Mouse (Mus musculus) cerebellum, adult 18-20 months (tissue): ENCODE measurements around the gene Rreb1.
"Not testable (repeated sequence)": the region's sequence is repeated elsewhere in the genome, so short reads cannot be mapped to it uniquely, and the experiment has no call there.

Source experiments
- DNase-seq, 2 experiments: peaks; one replicate each; pipeline ENCODE4 v3.0.0; 2021

Gene Rreb1

GRCm38 (mm10) chr13:37828928-37829327 is 50.7 kb downstream of the Rreb1 start:
- no peak for DNase-seq

- no peak for DNase-seq
Measured at GRCm38 (mm10) chr13:37830256-37830655, 52.1 kb downstream of the Rreb1 start.

GRCm38 (mm10) chr13:37830874-37831311 is 52.7 kb downstream of the Rreb1 start:
- no peak for DNase-seq

- no peak for DNase-seq
Measured at GRCm38 (mm10) chr13:37832481-37832880, 54.3 kb downstream of the Rreb1 start.

- DNase-seq: no peak
Measured at GRCm38 (mm10) chr13:37833500-37833899, 55.3 kb downstream of the Rreb1 start.

- no peak for DNase-seq
Measured at GRCm38 (mm10) chr13:37835296-37835695, 57.1 kb downstream of the Rreb1 start.

- not testable (repeated sequence) for DNase-seq
Measured at GRCm38 (mm10) chr13:37835811-37836210, 57.6 kb downstream of the Rreb1 start.

GRCm38 (mm10) chr13:37837372-37837771 is 59.2 kb downstream of the Rreb1 start:
- no peak for DNase-seq

- no peak for DNase-seq
Measured at GRCm38 (mm10) chr13:37838260-37839183, 60.3 kb downstream of the Rreb1 start.

- no peak for DNase-seq
Measured at GRCm38 (mm10) chr13:37843241-37843640, 65.0 kb downstream of the Rreb1 start.

- no peak for DNase-seq
Measured at GRCm38 (mm10) chr13:37843844-37844243, 65.6 kb downstream of the Rreb1 start.

- DNase-seq: no peak
Measured at GRCm38 (mm10) chr13:37845156-37845555, 67.0 kb downstream of the Rreb1 start.

GRCm38 (mm10) chr13:37845641-37846040 is 67.4 kb downstream of the Rreb1 start:
- no peak for DNase-seq

- DNase-seq: no peak
Measured at GRCm38 (mm10) chr13:37846507-37846906, 68.3 kb downstream of the Rreb1 start.

- DNase-seq: no peak
Measured at GRCm38 (mm10) chr13:37846962-37847570, 68.9 kb downstream of the Rreb1 start.

- DNase-seq: no peak
Measured at GRCm38 (mm10) chr13:37847601-37848358, 69.6 kb downstream of the Rreb1 start.

GRCm38 (mm10) chr13:37848438-37848837 is 70.2 kb downstream of the Rreb1 start:
- DNase-seq: no peak

GRCm38 (mm10) chr13:37851617-37852016 is 73.4 kb downstream of the Rreb1 start:
- no peak for DNase-seq

- no peak for DNase-seq
Measured at GRCm38 (mm10) chr13:37852850-37853249, 74.7 kb downstream of the Rreb1 start.

- no peak for DNase-seq
Measured at GRCm38 (mm10) chr13:37853441-37853840, 75.2 kb downstream of the Rreb1 start.

- peak; percentile 10 for DNase-seq
Measured at GRCm38 (mm10) chr13:37854031-37854431, 75.8 kb downstream of the Rreb1 start.

GRCm38 (mm10) chr13:37854455-37855220 is 76.4 kb downstream of the Rreb1 start:
- DNase-seq: no peak
